Mouse (Mus musculus) activated CD4-positive, CD25-positive, alpha-beta regulatory T cell, adult 4 months (primary cell): ENCODE data around the gene Arl9. TPM values are rescaled to one million over a fixed set of nuclear protein-coding genes. Genes with fewer than 3 reads are reported as not detected.
A peak's percentile ranks its signal among the peaks of the same experiment; 100 is the strongest.
"Not testable (repeated sequence)": the region's sequence is repeated elsewhere in the genome, so short reads cannot be mapped to it uniquely, and the experiment has no call there.

ENCODE experiments used
- ATAC-seq: one replicate; pipeline ENCODE4 v1.8.0; 2017
- polyA plus RNA-seq, 2 experiments: library from polyadenylated mRNA; unstranded; fragments of 100-300 nt; shearing (Covaris generic); gene quantifications; one replicate each; pipeline ENCODE4 v1.2.1; 2017

Gene Arl9
- polyA plus RNA-seq: not detected

DNA sequence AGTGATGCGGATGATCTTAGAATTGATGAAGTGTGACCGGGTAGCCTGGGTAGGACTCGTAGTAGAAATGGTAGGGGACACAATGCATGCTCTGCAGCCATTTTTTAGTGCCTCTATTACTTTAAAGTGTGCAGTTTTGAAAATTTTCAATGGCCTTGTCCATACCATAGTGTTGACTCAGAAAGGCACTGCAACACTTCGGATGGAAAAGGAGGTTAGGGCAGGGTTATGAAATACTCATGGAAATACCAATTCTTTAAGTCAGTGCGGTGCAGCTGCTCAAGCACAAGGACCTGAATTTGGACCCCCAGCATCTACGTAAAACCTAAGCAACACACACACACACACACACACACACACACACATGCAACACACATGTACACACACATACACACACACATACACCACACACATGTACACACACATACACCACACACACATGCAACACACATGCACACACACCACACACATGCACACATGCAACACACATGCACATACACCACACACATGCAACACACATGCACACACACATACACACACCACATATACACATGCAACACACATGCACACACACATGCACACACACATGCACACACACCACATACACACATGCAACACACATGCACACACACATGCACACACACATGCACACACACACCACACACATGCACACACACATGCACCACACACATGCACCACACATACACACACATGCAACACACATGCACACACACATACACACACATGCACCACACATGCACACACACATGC lies at the start of gene Arl9:
TSS of gene Arl9 (plus strand) at position 5 of the 771 bp plus-strand sequence.
- ATAC-seq: no peak

DNA sequence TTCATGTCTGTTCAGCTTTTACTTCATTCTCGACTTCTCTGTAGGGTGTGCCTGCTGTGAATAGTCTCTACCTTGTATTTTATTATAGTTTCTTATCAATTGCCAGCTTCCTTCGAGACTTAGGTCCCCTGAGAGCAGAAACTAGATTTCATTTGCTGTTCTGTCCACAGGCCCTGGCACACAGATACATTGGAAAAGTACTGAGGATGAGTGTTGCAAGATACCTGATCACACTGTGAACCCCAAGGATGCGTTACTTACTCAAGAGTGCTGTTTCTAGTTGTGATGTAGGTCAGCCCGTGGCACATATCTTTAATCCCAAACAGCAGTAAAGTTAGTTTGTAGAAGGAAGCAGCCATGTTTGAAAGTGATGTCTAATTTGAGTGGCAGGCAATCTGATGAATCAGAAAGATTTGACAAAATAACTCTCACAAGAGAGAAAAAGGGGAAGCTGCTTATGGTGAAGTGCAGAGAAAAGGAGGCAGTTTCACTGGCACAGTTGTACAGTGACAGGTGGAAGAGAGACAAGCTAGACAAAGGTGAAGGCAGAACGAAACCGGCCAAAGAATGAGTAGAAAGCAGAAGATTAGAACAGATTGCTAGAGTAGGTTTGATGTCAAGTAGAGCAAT lies 49.5 kb upstream of the Arl9 start:
- ATAC-seq: no peak

DNA sequence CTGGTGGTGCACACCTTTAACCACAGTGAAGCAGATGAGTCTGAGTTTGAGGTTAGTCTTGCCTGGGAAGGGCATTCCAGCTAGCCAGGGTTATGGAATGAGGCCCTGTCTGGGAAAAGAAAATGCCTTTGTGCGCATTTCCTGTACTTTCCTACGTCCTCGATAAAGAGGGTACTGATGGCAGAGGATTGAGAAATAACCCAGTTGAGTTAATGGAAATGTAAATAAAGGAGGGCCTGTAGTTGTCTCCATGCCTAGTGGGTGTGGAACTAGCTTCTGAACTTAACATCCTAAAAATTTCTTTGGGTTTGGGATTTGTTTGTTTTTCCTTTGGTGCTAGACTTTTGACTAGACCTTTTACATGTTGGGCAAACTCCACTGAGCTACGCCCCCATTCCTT lies 48.4 kb upstream of the Arl9 start:
- no peak for ATAC-seq

DNA sequence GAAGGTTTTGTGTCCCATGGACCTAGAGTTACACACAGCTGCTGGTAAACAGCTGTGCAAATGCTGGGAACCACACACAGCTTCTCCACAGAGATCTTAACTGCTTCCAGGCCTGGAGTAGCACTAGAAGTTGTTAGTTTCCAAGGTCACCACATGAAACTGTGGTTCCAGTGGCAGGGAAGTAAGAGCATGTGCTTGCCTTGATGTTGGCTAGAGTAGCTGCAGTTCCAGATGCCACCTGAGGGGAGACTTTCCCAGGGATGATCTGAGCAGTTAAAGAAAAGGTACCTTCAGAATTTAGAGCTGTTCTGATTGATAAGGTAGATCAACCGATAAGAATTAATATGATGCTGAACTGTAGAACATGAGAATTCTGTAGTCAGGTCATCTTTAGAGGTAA lies 45.9 kb upstream of the Arl9 start:
- ATAC-seq: peak; percentile 40

DNA sequence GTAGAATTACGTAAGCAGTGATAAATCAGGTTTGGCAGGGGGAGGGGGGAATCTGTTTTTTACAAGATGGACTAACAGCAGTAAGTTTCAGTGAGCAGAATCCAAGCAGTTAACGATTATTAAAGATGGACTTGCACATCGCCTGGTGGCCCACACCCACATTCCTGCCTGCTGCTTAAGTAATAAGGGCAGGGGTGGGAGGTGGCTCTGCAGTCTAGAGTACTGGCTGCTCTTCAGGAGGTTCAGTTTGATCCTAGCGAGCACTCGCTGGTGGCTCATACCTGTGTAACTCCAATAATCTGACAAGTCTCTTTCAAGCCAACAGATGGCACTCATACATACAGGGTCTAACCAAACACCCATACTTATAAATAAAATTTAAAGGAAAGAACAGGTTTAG lies 44.3 kb upstream of the Arl9 start:
- ATAC-seq: no peak

DNA sequence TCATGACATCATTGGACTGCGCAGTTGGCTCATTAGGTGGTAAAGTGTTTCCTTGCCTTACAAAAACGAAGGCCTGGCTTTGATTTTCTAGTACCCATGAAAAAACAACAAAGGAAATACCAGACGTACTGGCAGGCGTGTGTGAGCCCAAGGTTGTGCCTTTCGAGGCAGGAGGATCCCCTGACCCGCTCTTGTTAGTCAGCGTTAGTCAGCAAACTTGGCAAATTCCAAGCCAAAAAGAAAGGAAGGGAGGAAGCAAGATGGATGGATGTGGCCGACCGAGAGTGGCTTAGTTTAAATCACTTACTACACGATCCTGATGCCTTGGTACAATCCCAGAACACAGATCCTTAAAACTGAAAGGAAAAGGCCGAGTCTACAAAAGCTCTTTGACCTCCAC lies 41.3 kb upstream of the Arl9 start:
- ATAC-seq: no peak

DNA sequence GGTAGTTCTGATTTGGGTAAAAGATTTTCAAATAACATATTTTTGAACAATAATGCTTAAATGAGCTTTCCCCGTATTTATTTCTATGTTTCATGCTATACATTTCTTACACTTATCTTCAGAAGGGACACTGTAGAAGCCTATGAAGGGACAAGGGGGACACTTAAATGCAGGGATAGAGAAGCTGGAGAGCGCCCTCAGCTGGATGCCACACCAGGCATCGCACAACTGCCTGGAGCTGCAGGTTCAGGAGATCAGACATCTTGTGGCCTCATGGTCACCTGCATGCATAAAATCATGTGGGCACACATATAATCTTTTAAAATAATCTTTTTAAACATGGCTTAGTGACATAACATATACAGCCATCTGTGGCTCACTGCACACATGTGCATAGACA lies 39.2 kb upstream of the Arl9 start:
- ATAC-seq: no peak

DNA sequence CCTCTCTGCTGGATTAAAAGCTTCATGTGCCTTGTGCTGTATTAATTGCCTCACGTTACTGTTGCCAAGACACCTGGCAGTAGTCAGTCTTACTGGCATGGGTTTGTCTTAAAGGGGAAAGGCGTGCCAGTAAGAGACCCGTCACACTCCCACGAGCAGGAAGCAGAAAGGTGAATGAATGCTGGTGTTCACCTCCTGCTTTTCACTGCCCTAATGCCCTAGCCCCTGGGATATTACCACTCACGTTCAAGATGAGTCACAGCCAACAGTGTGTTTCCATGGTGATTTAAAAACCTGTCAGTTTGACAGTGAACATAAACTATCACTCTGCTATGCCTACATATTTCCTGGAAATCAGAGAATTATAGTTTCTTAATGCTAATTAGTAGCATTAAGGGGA lies 34.6 kb upstream of the Arl9 start:
- no peak for ATAC-seq

DNA sequence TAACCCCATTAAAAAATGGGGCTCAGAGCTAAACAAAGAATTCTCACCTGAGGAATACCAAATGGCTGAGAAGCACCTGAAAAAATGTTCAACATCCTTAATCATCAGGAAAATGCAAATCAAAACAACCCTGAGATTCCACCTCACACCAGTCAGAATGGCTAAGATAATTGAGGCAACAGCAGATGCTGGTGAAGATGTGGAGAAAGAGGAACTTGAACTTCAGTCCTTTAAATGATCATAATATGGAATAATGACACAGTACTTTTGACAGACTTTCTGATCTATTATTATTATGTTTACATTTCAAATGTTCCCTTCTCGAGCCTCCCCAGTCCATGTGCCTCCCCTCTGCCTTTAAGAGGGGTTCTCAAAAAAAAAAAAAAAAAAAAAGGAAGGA lies 32.7 kb upstream of the Arl9 start:
- ATAC-seq: not testable (repeated sequence)

DNA sequence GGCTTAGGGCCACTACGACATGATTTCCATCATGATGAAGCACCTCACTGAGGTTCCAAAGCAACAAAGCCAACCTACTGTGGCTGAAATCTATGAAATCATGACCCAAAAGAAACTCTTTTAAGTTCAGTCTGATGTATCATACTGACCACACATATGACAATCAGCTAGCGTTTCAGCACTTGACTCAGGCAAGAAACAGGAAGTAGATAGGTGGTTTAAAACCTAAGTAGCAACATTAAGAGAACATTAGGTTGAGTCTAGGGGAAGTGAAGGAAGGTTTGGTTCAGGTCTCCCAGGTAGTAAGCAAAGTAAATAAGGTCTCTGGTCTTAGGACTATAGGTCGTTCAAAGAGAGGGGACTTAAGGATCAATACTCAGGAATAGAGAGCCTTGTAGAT lies 30.4 kb upstream of the Arl9 start:
- ATAC-seq: no peak

DNA sequence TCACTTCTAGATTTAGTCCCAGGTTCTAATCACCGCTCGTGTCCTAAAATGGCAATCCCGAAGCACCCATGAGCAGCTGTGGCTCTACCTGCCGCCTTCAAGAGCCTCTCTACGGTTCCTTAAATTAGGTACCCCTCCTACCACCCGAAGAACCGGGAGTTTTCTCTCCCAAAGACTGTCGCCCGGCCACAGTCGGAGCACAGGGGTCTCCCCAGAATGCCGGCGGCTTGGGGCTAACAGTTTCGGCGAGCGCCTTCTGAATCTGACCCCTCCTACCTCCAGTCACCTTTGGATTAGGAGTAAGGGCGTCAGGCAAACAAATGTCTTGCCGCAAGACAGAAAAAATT lies 29.7 kb upstream of the Arl9 start:
- ATAC-seq: peak; percentile 8

DNA sequence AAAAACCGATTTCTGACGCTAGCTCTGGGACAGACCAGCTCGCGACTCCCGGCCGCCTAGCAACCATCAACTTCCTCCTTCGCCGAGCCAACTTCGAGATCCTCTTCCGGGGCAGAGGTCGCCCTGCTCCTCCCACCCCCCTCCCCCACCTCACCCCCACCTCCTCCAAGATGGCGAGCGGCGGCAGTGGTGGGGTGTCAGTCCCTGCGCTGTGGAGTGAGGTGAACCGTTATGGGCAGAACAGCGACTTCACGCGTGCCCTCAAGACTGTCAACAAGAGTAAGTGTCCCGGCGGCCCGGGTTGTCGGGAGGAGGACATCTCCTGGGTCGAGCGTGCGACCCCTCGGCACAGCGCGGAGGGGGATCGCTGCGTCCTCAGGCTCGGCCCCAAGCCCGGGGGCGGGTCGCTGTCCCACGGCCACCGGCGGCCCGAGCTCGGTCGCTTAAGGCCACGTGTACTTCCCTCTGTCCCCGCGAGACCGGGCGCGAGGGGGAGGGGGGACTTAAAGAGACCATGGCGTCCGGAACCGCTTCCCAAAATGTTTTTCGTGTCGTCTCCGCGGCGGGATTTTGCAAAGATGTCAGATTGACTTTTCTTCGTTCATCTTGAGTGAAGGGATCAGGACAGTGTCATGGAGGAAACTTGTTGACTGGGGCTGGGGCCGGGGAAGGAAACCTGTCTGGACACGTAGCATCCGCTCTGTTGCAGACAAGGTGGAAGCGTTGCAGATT lies 29.1 kb upstream of the Arl9 start, which contains the start of gene Srp72:
TSS of gene Srp72 (plus strand) at position 130 of the 732 bp plus-strand sequence.
- ATAC-seq: peak; percentile 86

DNA sequence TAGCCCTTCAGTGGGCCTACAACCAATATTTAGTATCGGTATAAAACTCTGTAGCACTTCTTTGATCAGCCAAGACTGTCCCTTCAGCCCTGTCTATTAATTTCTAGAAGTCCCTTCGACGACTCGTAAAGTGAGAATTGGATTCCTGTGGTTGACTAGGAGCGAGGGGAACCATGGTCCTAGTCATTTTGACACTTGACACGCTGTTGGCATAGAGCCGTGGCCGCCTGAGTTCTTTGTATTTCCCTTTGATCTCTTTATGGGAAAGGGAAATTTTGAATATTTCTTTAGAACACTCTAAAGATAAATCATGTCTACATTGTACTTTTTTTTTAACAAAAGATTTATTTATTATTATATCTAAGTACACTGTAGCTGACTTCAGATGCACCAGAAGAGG lies 28.1 kb upstream of the Arl9 start:
- ATAC-seq: no peak

DNA sequence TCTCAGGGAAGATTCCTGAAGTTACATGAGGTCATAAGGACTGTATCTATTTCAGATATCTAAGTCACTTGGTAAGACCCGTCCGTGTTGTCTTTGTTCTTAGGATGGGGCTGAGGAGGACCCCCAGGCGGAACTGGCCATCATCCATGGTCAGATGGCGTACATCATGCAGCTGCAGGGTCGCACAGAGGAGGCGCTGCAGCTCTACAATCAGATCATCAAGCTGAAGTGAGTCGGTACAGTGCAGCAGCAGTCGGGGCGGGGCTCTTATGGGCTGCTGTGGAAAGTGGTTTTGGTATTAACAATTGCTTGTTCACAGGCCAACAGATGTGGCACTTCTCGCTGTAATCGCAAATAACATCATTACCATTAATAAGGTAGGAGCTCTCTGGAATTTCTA lies 19.8 kb upstream of the Arl9 start:
- no peak for ATAC-seq

DNA sequence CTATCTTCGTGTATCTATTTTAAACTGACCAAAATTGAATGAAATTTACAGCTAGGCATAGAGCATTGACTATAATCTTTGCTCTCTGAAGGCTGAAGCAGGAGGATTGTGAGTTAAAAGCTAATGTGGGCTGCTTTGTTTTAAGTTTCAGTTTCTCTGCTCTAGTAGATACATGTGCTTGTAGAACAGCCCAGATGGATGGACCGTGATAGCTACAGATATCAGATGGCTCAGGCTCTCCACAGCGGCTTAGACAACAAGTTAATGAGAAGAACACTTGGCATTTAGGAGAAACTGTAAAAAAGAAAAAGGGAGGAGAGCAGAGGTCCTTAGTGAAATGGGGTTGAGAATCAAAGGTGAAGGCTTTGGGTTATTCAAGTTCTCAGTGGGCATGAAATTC lies 13.1 kb upstream of the Arl9 start:
- ATAC-seq: no peak

DNA sequence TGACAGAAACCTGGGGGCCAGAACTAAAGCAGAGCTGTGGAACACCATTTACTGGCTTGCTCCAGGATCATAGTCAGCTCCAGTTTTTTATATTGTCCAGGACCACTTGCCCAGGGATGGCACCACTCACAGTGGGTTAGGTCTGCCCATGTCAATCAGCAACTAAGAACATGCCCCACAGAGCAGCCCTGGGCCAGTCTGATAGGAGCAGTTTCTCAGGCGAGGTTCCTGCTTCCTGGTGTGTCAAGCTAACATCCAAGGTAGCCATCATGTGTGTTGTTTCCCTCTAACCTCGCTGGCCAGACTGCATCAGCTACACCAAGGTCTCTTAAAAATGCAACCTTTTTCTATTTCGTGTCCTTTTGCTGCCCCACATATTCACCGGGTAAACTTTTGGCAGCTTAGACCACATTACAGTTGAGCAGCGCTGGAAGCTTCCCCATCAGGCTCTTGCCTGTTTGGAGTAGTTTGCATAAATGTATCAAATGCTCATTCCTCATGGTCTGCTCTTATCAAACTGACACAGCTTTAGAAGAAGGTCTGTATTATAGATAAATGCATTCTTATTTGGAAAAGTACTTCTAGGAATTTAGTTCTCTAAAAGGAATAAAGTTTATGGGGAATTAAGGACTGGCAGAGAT lies 10.6 kb upstream of the Arl9 start:
- no peak for ATAC-seq

DNA sequence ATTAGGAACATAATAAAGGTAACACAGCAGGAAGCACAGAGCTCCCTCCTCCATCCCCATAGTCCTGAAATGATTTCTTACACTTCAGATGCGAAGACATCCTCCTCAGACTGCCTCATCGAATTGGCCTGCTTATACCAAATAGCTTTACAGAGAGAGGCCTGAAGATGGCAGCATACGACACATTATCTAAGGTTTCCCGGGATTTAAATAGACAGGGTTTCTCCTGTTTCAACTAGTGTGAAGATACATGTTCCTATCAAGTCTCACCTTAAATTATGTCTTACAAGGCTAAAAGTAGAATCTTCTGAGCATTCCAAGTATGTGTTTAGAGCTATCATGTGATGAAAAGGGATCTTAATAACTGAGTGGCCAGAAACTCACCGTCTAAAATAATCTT lies 5.4 kb upstream of the Arl9 start:
- ATAC-seq: no peak

DNA sequence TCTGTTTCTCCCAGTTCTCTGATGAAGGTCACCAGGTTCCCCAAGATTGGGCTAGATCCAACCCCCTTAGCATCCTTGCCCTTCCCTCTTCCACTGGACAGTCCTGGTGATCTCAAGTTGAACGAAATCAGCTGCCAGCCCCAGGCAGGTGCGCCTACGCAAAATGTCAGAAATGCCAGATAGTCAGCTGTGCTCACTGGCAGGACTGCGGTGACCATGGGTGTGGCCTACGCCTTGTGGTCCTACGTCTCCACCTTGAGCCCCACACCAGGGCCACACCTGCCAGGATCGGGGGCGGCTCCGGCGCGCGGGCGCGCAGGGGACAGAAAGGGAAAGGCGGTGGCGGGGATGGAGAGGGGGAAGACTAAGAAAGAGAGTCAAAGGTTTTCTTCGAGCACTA lies 2.7 kb upstream of the Arl9 start:
- no peak for ATAC-seq

DNA sequence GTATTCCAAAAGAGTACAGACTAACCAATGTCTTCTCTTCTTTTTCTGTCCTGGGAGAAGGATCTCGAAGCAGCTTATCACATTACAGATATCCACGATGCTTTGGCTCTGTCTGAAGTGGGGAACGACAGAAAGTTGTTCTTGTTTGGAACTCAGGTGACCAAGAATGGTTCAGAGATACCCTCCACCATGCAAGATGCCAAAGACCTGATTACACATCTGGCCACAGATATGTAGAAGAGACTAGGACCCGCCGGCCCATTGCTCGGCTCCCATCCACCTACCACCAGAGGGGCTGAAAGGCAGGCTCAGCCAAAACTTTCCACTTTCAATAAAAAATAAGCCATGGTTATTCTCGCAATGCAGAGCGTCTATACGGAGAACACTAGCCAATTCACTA lies 6.5 kb downstream of the Arl9 start:
- no peak for ATAC-seq

DNA sequence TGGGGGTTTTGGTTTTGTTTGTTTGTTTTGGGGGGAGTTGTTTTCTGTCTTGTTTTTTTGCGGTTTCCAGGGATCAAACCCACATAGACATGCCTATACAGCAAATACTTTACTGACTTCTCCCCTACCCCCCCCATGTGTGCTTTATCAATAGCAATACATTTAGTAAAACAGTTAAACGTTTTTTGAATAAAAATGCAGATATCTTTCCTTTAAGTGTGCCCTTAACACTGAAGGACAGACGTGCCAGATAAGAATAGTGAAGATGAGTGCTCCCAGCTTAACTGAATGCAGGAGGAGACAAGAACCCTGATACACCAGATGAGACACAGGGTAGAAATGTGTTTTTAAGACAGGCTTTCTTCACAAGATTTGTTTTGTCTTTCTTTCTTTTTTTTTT lies 7.2 kb downstream of the Arl9 start:
- ATAC-seq: no peak

DNA sequence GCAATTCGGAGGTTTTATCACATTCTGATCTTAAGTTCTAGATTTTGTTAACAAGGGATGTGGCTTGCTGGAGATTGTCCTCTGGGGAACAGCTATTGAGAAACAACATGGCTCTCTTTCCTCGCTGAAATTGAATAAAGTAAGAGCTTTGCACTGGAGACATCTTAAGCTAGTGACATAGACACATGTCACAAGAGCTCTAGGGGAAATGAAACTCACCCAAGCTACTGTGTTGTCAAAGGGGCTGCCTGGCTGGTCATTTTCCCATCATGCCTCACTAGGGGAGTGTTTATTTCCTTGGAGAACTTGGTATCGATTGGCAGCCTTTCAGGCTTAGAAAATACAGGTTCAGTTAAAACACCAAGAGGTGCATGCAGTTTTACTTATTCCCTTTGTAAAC lies 9.3 kb downstream of the Arl9 start:
- no peak for ATAC-seq

DNA sequence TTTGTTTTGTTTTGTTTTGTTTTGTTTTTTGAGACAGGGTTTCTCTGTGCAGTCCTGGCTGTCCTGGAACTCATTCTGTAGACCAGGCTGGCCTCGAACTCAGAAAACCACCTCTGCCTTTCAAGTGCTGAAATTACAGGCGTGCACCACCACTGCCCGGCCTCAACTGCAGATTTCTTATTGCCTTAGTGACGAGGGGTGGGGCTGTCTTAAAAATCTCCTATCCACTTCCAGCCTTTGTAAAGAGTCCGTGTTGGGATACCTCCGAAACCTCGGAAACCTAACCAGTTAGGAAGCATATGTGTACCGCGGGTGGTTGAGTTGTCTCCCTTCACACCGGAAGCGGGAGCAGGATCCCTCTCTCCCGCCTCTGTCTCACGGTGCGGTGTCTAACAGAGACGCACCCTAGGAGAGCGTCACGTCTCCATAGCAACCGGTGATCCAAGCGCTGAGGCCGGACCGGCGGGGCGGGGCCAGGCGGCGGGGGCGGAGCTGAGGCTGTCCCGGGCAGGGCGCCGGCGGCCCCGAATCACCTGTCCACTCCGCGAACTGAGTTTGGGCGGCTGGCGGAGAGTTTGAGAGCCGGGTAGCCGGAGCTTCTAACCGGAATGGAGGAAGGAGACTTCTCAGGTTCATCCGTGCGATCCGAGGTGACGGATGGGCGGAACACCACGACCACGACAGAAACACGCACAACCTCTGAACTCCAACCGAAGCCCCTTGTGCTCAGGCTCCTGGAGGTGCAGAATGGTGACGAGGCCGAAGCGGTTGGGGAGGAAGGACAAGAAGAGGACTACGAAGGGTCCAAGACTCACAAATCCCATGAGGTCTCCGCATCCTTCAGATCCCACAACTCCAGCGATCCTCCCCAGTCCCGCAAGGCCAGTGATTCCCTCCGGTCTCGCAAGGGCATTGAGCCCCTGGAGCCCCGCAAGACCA lies 12.0 kb downstream of the Arl9 start, which contains the start of gene Thegl:
TSS of gene Thegl (plus strand) at position 480 of the 939 bp plus-strand sequence.
- peak; percentile 91 for ATAC-seq
